Mouse (Mus musculus): Measurements from ENCODE around the gene Hcar1.

Gene Hcar1

GRCm38 (mm10) chr5:123863934-123864333, 15.9 kb downstream of the Hcar1 start:
- no peak for DNase-seq (ENCODE audit: extremely low spot score)

DNA sequence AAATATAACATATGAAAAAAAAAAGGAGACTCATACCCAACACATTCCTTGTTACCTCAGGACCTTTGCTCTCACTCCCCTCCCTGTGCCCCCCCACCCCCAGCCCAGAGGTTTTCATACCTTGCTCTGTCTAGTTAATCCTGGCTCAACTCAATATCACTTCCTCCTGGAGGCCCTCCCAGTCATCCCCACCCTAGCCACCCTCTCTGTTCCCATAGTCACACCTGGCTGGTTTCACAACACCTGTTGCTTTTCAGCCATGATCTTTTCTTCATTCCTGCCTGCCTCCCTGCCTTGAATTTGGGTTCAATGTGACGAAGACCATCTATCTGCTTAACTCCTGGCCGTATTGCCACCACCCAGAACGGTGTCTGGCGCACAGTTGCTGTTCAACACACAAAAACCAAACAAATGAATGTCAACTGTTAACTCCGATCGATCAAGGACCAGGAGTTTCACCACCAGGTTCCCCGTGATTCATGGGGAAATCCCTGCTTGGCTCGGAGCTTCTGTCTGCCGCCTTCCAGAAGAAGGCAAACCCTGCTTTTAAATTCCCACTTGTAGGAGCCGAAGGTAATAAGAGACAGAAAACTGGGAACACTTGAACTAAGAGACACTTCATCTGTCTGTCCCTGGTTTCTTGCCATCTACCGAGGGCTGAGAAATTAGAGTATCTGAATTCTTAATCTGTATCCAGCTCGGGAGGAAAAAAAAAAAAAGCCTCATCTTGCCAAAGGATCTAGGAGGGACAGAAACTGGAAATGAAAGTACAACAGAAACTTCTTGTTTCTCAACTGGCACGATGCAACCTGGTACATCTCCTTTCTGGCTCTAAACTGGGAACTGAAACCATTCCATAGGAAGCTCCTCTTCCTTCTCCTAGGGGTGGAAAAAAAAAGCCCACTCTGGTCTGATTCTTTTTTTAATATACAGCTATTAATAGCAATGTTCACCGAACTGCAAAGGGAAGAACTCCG, 17.2 kb downstream of the Hcar1 start:
- DNase-seq (ENCODE audit: extremely low spot score) = no peak

- DNase-seq (ENCODE audit: extremely low spot score) = no peak
Observed at GRCm38 (mm10) chr5:123858798-123859197, 21.0 kb downstream of the Hcar1 start.

- no peak for DNase-seq (ENCODE audit: extremely low spot score)
Observed at GRCm38 (mm10) chr5:123854511-123854910, 25.3 kb downstream of the Hcar1 start.

GRCm38 (mm10) chr5:123853877-123854504, 25.8 kb downstream of the Hcar1 start:
- no peak for DNase-seq (ENCODE audit: extremely low spot score)

DNA sequence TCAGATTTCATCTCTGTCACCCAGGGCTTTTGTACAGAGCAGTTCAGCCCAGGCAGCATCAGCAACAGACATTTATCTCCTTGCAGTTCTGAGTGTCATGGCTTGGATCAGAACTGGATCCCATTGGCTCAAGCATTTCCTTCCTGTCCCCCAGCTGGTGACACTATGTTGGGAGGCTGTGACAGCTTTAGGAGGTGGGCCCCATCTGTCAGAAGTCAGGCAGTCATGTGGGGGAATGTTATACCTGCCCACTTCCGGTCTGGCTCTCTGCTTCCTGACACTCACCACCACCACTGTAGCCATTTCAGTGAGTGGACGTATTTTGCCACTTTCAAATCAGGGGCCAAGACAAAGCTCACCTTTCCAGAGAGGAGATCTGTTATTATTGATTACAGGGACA, 28.4 kb downstream of the Hcar1 start:
- DNase-seq (ENCODE audit: extremely low spot score) = no peak

DNA sequence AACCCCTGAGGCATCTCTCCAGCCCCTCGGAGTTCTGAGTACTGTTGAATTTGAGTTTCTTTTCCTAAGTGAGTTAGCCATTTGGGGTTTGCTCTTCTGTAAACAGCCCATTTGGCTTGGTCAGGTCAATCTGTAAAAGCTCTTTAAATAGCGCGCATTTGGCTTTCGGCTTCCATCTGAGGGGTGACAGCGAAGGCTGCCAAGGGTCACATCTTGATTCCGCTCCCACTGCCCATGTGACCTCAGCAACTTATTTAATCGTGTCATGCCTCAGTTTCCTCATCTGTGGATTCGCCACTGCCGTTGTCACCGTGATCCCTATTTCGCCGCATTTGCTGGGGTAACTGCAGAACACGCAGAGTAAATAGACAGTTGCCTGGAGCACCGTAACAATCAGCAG, 35.5 kb downstream of the Hcar1 start:
- DNase-seq (ENCODE audit: extremely low spot score) = no peak

GRCm38 (mm10) chr5:123843816-123844215, 36.0 kb downstream of the Hcar1 start:
- no peak for DNase-seq (ENCODE audit: extremely low spot score)

- DNase-seq (ENCODE audit: extremely low spot score) = no peak
Observed at GRCm38 (mm10) chr5:123842935-123843282, 36.9 kb downstream of the Hcar1 start.

GRCm38 (mm10) chr5:123842221-123842934, 37.4 kb downstream of the Hcar1 start:
- DNase-seq (ENCODE audit: extremely low spot score) = no peak

DNA sequence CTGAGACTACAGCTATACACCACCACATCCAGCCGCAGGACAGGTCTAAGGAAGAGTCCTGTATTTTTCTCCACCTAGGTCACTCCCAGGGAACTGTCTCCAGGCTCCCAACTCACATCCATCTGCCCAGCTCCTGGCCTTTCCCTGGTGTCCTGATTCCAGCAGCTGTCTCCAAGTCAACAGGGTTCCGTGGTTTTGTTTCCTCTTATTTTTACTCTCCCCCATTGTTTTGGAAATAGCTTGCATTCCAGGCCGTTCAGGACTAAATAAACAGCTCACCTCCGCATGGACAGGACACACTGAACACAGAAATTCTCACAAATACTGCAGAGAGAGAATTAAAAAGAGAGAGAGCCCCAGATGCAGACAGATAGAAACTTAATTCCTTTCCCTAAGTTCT, 42.4 kb downstream of the Hcar1 start:
- no peak for DNase-seq (ENCODE audit: extremely low spot score)

DNA sequence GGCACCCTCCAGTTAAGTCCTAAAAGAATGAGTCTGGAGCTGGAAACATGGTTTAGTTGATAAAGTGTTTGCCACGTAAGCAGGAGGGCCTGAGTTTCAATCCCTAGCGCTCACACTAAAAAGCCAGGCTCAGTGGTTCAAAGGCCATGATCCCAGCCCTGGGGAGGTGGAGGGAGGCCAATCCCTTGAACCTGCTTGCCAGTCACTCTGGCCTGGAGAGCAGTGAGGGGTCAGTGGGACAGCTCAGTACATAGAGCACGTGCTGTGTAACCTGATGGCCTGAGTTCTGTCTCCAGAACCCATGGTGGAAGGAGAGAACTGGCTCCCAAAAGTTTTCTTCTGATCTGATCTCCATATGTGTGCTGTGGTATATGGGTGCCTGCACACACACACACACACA, 45.0 kb downstream of the Hcar1 start:
- DNase-seq (ENCODE audit: extremely low spot score) = no peak

DNA sequence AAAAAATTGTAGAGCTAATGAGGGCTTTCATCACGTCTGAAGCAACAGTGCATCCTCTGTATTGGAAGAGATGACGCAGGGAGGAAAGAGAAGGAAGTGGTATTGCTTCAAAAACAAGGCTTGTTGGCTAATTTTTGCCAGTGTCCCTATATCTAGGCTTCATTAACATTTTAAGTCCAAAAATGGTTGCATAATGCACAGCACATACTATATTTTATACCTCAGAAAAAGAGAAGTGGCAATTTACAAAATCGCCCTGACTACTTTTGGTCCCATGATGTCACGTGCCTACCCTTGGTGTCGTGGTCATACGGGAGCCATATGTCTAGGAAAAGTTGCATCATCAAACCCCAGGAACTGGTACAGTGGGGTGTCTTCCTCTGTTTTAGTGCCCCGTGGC, 47.5 kb downstream of the Hcar1 start:
- no peak for DNase-seq (ENCODE audit: extremely low spot score)

DNA sequence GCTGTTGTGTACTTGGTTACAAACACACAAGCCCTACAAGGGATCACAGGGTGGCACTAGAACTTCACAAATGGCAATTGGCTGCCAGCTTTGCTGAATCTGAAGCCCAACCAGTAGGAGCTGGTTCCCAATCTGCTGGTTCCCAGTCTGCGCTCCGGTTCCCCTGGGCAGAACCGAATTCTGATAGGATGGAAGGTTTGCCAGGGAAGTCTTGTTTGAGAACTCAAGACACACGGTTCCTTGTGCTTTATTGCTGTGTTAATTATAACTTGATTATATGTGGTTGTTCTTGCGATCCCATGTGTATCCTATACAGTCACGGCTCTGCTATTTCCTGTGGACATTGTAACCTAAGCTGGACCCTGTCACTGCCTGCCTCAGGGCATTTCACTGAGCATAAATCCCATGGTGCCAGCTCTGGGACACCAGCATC, 52.1 kb downstream of the Hcar1 start:
- no peak for DNase-seq (ENCODE audit: extremely low spot score)

Measured in embryo, embryonic 9.5 days (tissue).